8 mouse cellular contexts compared by ENCODE assay signal in the genomic region with DNA sequence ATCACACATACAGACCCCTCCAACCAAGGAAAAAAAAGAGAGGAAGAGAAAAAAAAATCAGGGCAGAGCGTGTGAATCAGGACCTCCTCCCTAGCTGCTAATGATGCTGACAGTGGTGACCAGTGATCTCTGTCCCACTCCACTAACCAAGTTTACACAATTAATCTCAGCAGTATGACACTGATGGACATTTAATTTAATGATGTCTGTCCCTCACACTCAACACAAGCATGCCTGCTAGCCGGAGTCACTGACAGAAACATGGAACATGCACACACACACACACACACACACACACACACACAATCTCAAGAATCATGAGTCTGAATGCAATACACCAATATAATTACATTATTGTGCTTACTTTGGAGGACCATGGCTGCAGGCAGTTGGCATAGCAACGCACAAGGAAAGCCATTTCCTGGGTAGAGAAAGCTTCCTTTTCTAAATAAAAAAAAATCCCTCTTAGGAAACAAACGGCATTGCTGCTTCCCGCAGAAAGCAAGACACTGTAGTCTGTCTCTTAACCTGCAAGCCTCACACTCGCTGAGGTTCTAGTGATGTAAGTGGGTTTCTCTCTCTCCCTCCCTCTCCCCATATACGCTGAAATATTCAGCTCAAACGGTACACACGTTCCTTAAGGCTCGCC.
DNase-seq lines count a peak whose midpoint lies in the region; ATAC-seq and TF ChIP-seq lines count a peak whose summit lies in the region.

No protein-coding gene starts in this region.

- no peak for TF ChIP-seq POLR2A in olfactory bulb, adult 2 months (IDR thresholded peaks at IDR 0.05; ENCODE audit: insufficient read depth, low read depth, low read length)

- peak; percentile 82 for ATAC-seq in hindbrain, embryonic 15.5 days (ENCODE audit: low FRiP score, low read depth)
- ATAC-seq in monocyte, adult 5-6 weeks (replicated peaks; ENCODE audit: insufficient number of reproducible peaks, low FRiP score, low TSS enrichment, poor library complexity, severe bottlenecking): no peak

- H3K4me3 ChIP-seq in hindbrain, embryonic 15.5 days: peak overlapping the region; percentile 51
- H3K4me3 ChIP-seq in olfactory bulb, adult 2 months (ENCODE audit: insufficient read depth, low read depth, low read length): peak overlapping the region; percentile 68

- 9% methylated on average over 10 of the region's 10 CpGs for WGBS in hindbrain, embryonic 15.5 days
- WGBS in olfactory bulb, adult 2 months: 2% methylated on average over 10 of the region's 10 CpGs

- H3K27me3 ChIP-seq in hindbrain, embryonic 15.5 days: no peaks in the 10 kb centered on the region

- H3K27ac ChIP-seq in hindbrain, embryonic 15.5 days (replicated peaks): peak overlapping the region; percentile 97
- H3K27ac ChIP-seq in olfactory bulb, adult 2 months (ENCODE audit: insufficient read depth, low read depth, low read length): peak overlapping the region; percentile 98

- no peak for TF ChIP-seq CTCF in olfactory bulb, adult 2 months (IDR thresholded peaks at IDR 0.05; ENCODE audit: insufficient read depth, low read depth, low read length)

- no peaks in the 10 kb centered on the region for H3K9me3 ChIP-seq in hindbrain, embryonic 15.5 days

- H3K9ac ChIP-seq in hindbrain, embryonic 15.5 days: peak overlapping the region; percentile 74

- peak; percentile 89 for DNase-seq in heart, adult 11 months
- no peak for DNase-seq in heart, postnatal 14 days
- DNase-seq in right cerebral cortex, postnatal 14 days: peak; percentile 20
- no peak for DNase-seq in right cerebral cortex, adult 18-20 months
- no peak for DNase-seq in B cell, adult 2 months

- H3K4me1 ChIP-seq in hindbrain, embryonic 15.5 days (replicated peaks): peaks cover 31% of the 10 kb centered on the region
- peaks cover 8% of the 10 kb centered on the region; the same call in 1 of the 2 replicates for H3K4me1 ChIP-seq in olfactory bulb, adult 2 months (ENCODE audit: control insufficient read depth, insufficient read depth, low read length)

- intact Hi-C loops in heart, postnatal 14 days (cut with DNase I): loop anchor here (10.0 kb wide), 1 partner anchor 49 kb away; no protein-coding TSS in a partner anchor

- no peaks in the 10 kb centered on the region for H3K36me3 ChIP-seq in hindbrain, embryonic 15.5 days

- H3K4me2 ChIP-seq in hindbrain, embryonic 15.5 days: peak overlapping the region; percentile 59

Comparison
In these comparisons a context has a peak if more than half of its experiments do, and no peak if none do; other contexts are left out.
1. DNase-seq: peak in heart, adult 11 months (single experiment) and right cerebral cortex, postnatal 14 days (single experiment); none in heart, postnatal 14 days (0 of 2), right cerebral cortex, adult 18-20 months (single experiment) and B cell, adult 2 months (0 of 2).